Mouse (Mus musculus) midbrain, embryonic 14.5 days (tissue): ENCODE measurements around the gene Omg. TPM values are rescaled to one million over a fixed set of nuclear protein-coding genes. Genes with fewer than 3 reads are reported as not detected.

Experiments used
- ATAC-seq: fragments of 200-750 bp; cut with Nextera tagmentation; 2 replicates; pipeline ENCODE4 v1.8.0; 2017; ENCODE audit warnings: moderate number of reproducible peaks, moderate library complexity; ENCODE audit not compliant: low FRiP score, low TSS enrichment
- DNase-seq: peaks from one replicate; pipeline ENCODE4 v3.0.0-alpha.2; 2015
- H3K27ac ChIP-seq: fragments of 300-500 bp; sonication (generic); replicated peaks from 2 replicates; pipeline ENCODE4 v1.5.1; 2014; ENCODE audit warnings: mild to moderate bottlenecking, low read depth, low read length, moderate library complexity
- H3K27me3 ChIP-seq: fragments of 300-500 bp; sonication (generic); 2 replicates; pipeline ENCODE4 v1.6.1; 2014; ENCODE audit warnings: low read length, control low read depth, mixed read lengths; ENCODE audit not compliant: control insufficient read depth, insufficient read depth
- H3K36me3 ChIP-seq: fragments of 300-500 bp; sonication (generic); 2 replicates; pipeline ENCODE4 v1.6.1; 2014; ENCODE audit warnings: low read length, control low read depth; ENCODE audit not compliant: control insufficient read depth, insufficient read depth
- H3K4me1 ChIP-seq: fragments of 300-500 bp; sonication (generic); 2 replicates; pipeline ENCODE4 v1.6.1; 2014; ENCODE audit warnings: mild to moderate bottlenecking, antibody characterized with exemption, low read length, control low read depth; ENCODE audit not compliant: control insufficient read depth, insufficient read depth
- H3K4me2 ChIP-seq: fragments of 300-500 bp; sonication (generic); 2 replicates; pipeline ENCODE4 v1.6.1; 2014; ENCODE audit warnings: mild to moderate bottlenecking, low read length, moderate library complexity
- H3K4me3 ChIP-seq: fragments of 300-500 bp; sonication (generic); replicated peaks from 2 replicates; pipeline ENCODE4 v1.5.1; 2014; ENCODE audit warnings: low read depth, low read length
- H3K9ac ChIP-seq: fragments of 300-500 bp; sonication (generic); replicated peaks from 2 replicates; pipeline ENCODE4 v1.6.1; 2014; ENCODE audit warnings: mild to moderate bottlenecking, low read length, moderate library complexity
- H3K9me3 ChIP-seq: fragments of 300-500 bp; sonication (generic); 2 replicates; pipeline ENCODE4 v1.6.1; 2016; ENCODE audit warnings: low read length, control low read depth, mixed read lengths; ENCODE audit not compliant: control insufficient read depth
- WGBS: fragments of 180-500 bp; shearing (Covaris S2); extraction: QIAGEN DNeasy Blood & Tissue Kit; methylation state at CpG from one replicate; pipeline ENCODE4 v1.1.7; 2014; 5-methylcytosine and 5-hydroxymethylcytosine counted together
- polyA plus RNA-seq: library from polyadenylated mRNA; unstranded; fragments of >200 nt; fragmentation: Nextera tagmentation; extraction: Ambion mirVana; gene quantifications from 2 replicates; pipeline ENCODE4 v1.2.1, GENCODE M21; 2014

Gene Omg
- polyA plus RNA-seq, result 4.9 and 5.2 TPM in 2 replicates

GRCm38 (mm10) chr11:79503845-79504244 is at the start of gene Omg:
Omg (minus strand) TSS chr11:79504084.
- Histone ChIP-seq H3K27ac (no peak within 1 kb of the TSS), H3K9me3 (no peaks in the 10 kb centered on the region), H3K4me1 (peaks cover 5% of the 10 kb centered on the region; the same call in 1 of the 2 replicates), H3K9ac (no peak within 1 kb of the TSS), H3K27me3 (no peaks in the 10 kb centered on the region), H3K36me3 (no peaks in the 10 kb centered on the region), H3K4me2 (peak within 1 kb of the TSS; percentile 39), H3K4me3 (0 out of 2 replicates have a peak within 1 kb of the TSS, but pooled peaks have one; percentile 7)
- 18% methylated on average over 8 of the region's 8 CpGs for WGBS
- DNase-seq (peak; percentile 71), ATAC-seq (no peak; the same call in 1 of the 2 replicates)

GRCm38 (mm10) chr11:79552622-79553021 is 48.7 kb upstream of the Omg start:
- Histone ChIP-seq H3K9ac (no peak overlapping the region), H3K36me3 (peaks cover 88% of the 10 kb centered on the region), H3K4me3 (no peak overlapping the region), H3K4me1 (no peaks in the 10 kb centered on the region), H3K4me2 (no peak overlapping the region), H3K27me3 (no peaks in the 10 kb centered on the region), H3K27ac (no peak overlapping the region), H3K9me3 (no peaks in the 10 kb centered on the region)
- WGBS, result 73% methylated on average over 1 of the region's 1 CpGs
- ATAC-seq, result no peak
- no peak for DNase-seq

- WGBS, result 98% methylated on average over 3 of the region's 3 CpGs
- H3K4me1 ChIP-seq, result no peaks in the 10 kb centered on the region
- H3K36me3 ChIP-seq, result peaks cover 27% of the 10 kb centered on the region
- H3K9ac ChIP-seq, result no peak overlapping the region
- DNase-seq (no peak), ATAC-seq (no peak)
- H3K9me3 ChIP-seq, result no peaks in the 10 kb centered on the region
- H3K4me3 ChIP-seq, result no peak overlapping the region
- no peak overlapping the region for H3K4me2 ChIP-seq
- H3K27ac ChIP-seq, result no peak overlapping the region
- H3K27me3 ChIP-seq, result no peaks in the 10 kb centered on the region
These were observed 32.4 kb upstream of the Omg start for GRCm38 (mm10) chr11:79536293-79536692.

- H3K4me2 ChIP-seq, result no peak overlapping the region
- no peak overlapping the region for H3K27ac ChIP-seq
- 96% methylated on average over 4 of the region's 4 CpGs for WGBS
- H3K9me3 ChIP-seq, result no peaks in the 10 kb centered on the region
- H3K9ac ChIP-seq, result no peak overlapping the region
- ATAC-seq (no peak), DNase-seq (no peak)
- H3K4me3 ChIP-seq, result no peak overlapping the region
- no peaks in the 10 kb centered on the region for H3K27me3 ChIP-seq
- H3K36me3 ChIP-seq, result peaks cover 28% of the 10 kb centered on the region
- H3K4me1 ChIP-seq, result no peaks in the 10 kb centered on the region
These were observed 31.7 kb upstream of the Omg start for GRCm38 (mm10) chr11:79535554-79535953.

GRCm38 (mm10) chr11:79533950-79534690 is 30.2 kb upstream of the Omg start:
- Histone ChIP-seq H3K27me3 (no peaks in the 10 kb centered on the region), H3K4me2 (no peak overlapping the region), H3K4me1 (no peaks in the 10 kb centered on the region), H3K36me3 (peaks cover 21% of the 10 kb centered on the region; the same call in 1 of the 2 replicates), H3K9me3 (no peaks in the 10 kb centered on the region), H3K9ac (no peak overlapping the region), H3K4me3 (no peak overlapping the region), H3K27ac (peak overlapping the region; percentile 37; the same call in 1 of the 2 replicates)
- no peak for ATAC-seq
- peak; percentile 25 for DNase-seq
- 91% methylated on average over 8 of the region's 8 CpGs for WGBS

GRCm38 (mm10) chr11:79533311-79533710 is 29.4 kb upstream of the Omg start:
- H3K9ac ChIP-seq, result no peak overlapping the region
- 84% methylated on average over 6 of the region's 6 CpGs for WGBS
- no peaks in the 10 kb centered on the region for H3K4me1 ChIP-seq
- no peak overlapping the region for H3K4me3 ChIP-seq
- no peak for DNase-seq
- no peaks in the 10 kb centered on the region for H3K27me3 ChIP-seq
- peaks cover 24% of the 10 kb centered on the region; the same call in 1 of the 2 replicates for H3K36me3 ChIP-seq
- H3K9me3 ChIP-seq, result no peaks in the 10 kb centered on the region
- no peak overlapping the region for H3K27ac ChIP-seq
- ATAC-seq, result no peak
- no peak overlapping the region for H3K4me2 ChIP-seq

GRCm38 (mm10) chr11:79531485-79531884 is 27.6 kb upstream of the Omg start:
- Histone ChIP-seq H3K27me3 (no peaks in the 10 kb centered on the region), H3K27ac (no peak overlapping the region), H3K4me2 (no peak overlapping the region), H3K4me1 (no peaks in the 10 kb centered on the region), H3K9me3 (no peaks in the 10 kb centered on the region), H3K36me3 (0 out of 2 replicates have a peak, but pooled peaks cover 19% of the 10 kb centered on the region), H3K9ac (no peak overlapping the region), H3K4me3 (no peak overlapping the region)
- DNase-seq, result no peak
- WGBS, result 96% methylated on average over 4 of the region's 4 CpGs
- no peak for ATAC-seq

- Histone ChIP-seq H3K4me3 (no peak overlapping the region), H3K27me3 (no peaks in the 10 kb centered on the region), H3K27ac (no peak overlapping the region), H3K4me1 (no peaks in the 10 kb centered on the region), H3K36me3 (0 out of 2 replicates have a peak, but pooled peaks cover 15% of the 10 kb centered on the region), H3K9me3 (no peaks in the 10 kb centered on the region), H3K4me2 (no peak overlapping the region), H3K9ac (no peak overlapping the region)
- DNase-seq, result no peak
- no peak for ATAC-seq
- 75% methylated on average over 11 of the region's 11 CpGs for WGBS
These were observed 26.9 kb upstream of the Omg start for GRCm38 (mm10) chr11:79530774-79531173.

GRCm38 (mm10) chr11:79530333-79530761 is 26.5 kb upstream of the Omg start, which contains the start of the genes Evi2 and Evi2a:
Evi2 (minus strand) TSS chr11:79530589.
Evi2a (minus strand) TSS chr11:79530609.
- no peak within 1 kb of the TSS for H3K4me2 ChIP-seq
- no peaks in the 10 kb centered on the region for H3K27me3 ChIP-seq
- H3K9me3 ChIP-seq, result no peaks in the 10 kb centered on the region
- no peak for ATAC-seq
- no peak within 1 kb of the TSS for H3K9ac ChIP-seq
- DNase-seq, result no peak
- H3K4me3 ChIP-seq, result no peak within 1 kb of the TSS
- WGBS, result 85% methylated on average over 7 of the region's 7 CpGs
- no peak within 1 kb of the TSS for H3K27ac ChIP-seq
- H3K4me1 ChIP-seq, result no peaks in the 10 kb centered on the region
- 0 out of 2 replicates have a peak, but pooled peaks cover 15% of the 10 kb centered on the region for H3K36me3 ChIP-seq
